In genomic region chr12:17348048-17349036, GRCm38 (mm10) we compare ENCODE assay signal across 8 mouse cellular contexts. TPM values are rescaled to one million over a fixed set of nuclear protein-coding genes. Genes with fewer than 3 reads are reported as not detected.
A peak's percentile ranks its signal among the peaks of the same experiment; 100 is the strongest.
DNase-seq lines count a peak whose midpoint lies in the region; ATAC-seq lines count a peak whose summit lies in the region.

Gene Nol10, plus strand, starts transcription at chr12:17348458.

- DNase-seq in 3T3-L1 (ENCODE audit: low read depth, low spot score) = peak; percentile 90
- peak; percentile 73 for DNase-seq in adrenal gland, postnatal 4 days (ENCODE audit: low spot score in 2 of 2)
- peak; percentile 95 for DNase-seq in embryonic facial prominence, embryonic 14.5 days (ENCODE audit: low spot score)
- peak; percentile 81 to 85 for DNase-seq in heart, adult 9 months (ENCODE audit: low spot score in 2 of 2)
- DNase-seq in monocyte, adult 2 months (ENCODE audit: low read depth in 1 of 2, low spot score in 2 of 2) = peak; percentile 58 to 79
- peak; percentile 83 to 84 for DNase-seq in spleen, postnatal 36 days (ENCODE audit: low spot score in 2 of 2)

- peak; percentile 97 for ATAC-seq in embryonic facial prominence, embryonic 14.5 days (ENCODE audit: low read depth)
- peak; percentile 98 for ATAC-seq in kidney, embryonic 14.5 days (ENCODE audit: low FRiP score, low TSS enrichment)
- ATAC-seq in limb, embryonic 15.5 days (ENCODE audit: insufficient number of reproducible peaks, low FRiP score, low TSS enrichment, low read depth) = peak; percentile 86; the same call in 1 of the 2 replicates

- WGBS in embryonic facial prominence, embryonic 14.5 days = under 1% methylated on average over 42 of the region's 42 CpGs
- under 1% methylated on average over 42 of the region's 42 CpGs for WGBS in kidney, embryonic 14.5 days
- WGBS in limb, embryonic 15.5 days = under 1% methylated on average over 42 of the region's 42 CpGs

- H3K4me2 ChIP-seq in embryonic facial prominence, embryonic 14.5 days (ENCODE audit: low read depth, low read length) = peak within 1 kb of the TSS; percentile 64
- peak within 1 kb of the TSS; percentile 80 for H3K4me2 ChIP-seq in kidney, embryonic 14.5 days (replicated peaks; ENCODE audit: low read depth, low read length)
- peak within 1 kb of the TSS; percentile 78 for H3K4me2 ChIP-seq in limb, embryonic 15.5 days

- H3K27me3 ChIP-seq in embryonic facial prominence, embryonic 14.5 days (replicated peaks; ENCODE audit: control insufficient read depth, insufficient read depth, low read length) = no peaks in the 10 kb centered on the region
- no peaks in the 10 kb centered on the region for H3K27me3 ChIP-seq in kidney, embryonic 14.5 days (ENCODE audit: control insufficient read depth, insufficient read depth, low read length)
- H3K27me3 ChIP-seq in limb, embryonic 15.5 days = no peaks in the 10 kb centered on the region

- H3K4me1 ChIP-seq in embryonic facial prominence, embryonic 14.5 days (ENCODE audit: control insufficient read depth, insufficient read depth, low read length) = peaks cover 5% of the 10 kb centered on the region
- peaks cover 8% of the 10 kb centered on the region for H3K4me1 ChIP-seq in kidney, embryonic 14.5 days (ENCODE audit: control insufficient read depth, insufficient read depth, low read length)
- peaks cover 14% of the 10 kb centered on the region for H3K4me1 ChIP-seq in limb, embryonic 15.5 days

- peaks cover 11% of the 10 kb centered on the region; the same call in 1 of the 2 replicates for H3K36me3 ChIP-seq in embryonic facial prominence, embryonic 14.5 days (ENCODE audit: control insufficient read depth, insufficient read depth, low read length)
- peaks cover 24% of the 10 kb centered on the region for H3K36me3 ChIP-seq in kidney, embryonic 14.5 days (ENCODE audit: control insufficient read depth, insufficient read depth, low read length)
- H3K36me3 ChIP-seq in limb, embryonic 15.5 days = peaks cover 18% of the 10 kb centered on the region

- H3K27ac ChIP-seq in embryonic facial prominence, embryonic 14.5 days (replicated peaks; ENCODE audit: low read depth, low read length) = peak within 1 kb of the TSS; percentile 72
- H3K27ac ChIP-seq in kidney, embryonic 14.5 days (ENCODE audit: low read depth, low read length) = peak within 1 kb of the TSS; percentile 48; the same call in 1 of the 2 replicates
- H3K27ac ChIP-seq in limb, embryonic 15.5 days = peak within 1 kb of the TSS; percentile 61

- no peaks in the 10 kb centered on the region for H3K9me3 ChIP-seq in embryonic facial prominence, embryonic 14.5 days (ENCODE audit: control insufficient read depth, low read length)
- H3K9me3 ChIP-seq in kidney, embryonic 14.5 days (ENCODE audit: control insufficient read depth, low read length) = no peaks in the 10 kb centered on the region
- H3K9me3 ChIP-seq in limb, embryonic 15.5 days = no peaks in the 10 kb centered on the region

- peak within 1 kb of the TSS; percentile 71 for H3K9ac ChIP-seq in embryonic facial prominence, embryonic 14.5 days (ENCODE audit: low read depth, low read length)
- peak within 1 kb of the TSS; percentile 80 for H3K9ac ChIP-seq in kidney, embryonic 14.5 days (ENCODE audit: low read depth, low read length)
- peak within 1 kb of the TSS; percentile 58 for H3K9ac ChIP-seq in limb, embryonic 15.5 days

- peak within 1 kb of the TSS; percentile 89 for H3K4me3 ChIP-seq in embryonic facial prominence, embryonic 14.5 days (ENCODE audit: low read depth, low read length)
- peak within 1 kb of the TSS; percentile 94 for H3K4me3 ChIP-seq in kidney, embryonic 14.5 days (ENCODE audit: low read length)
- peak within 1 kb of the TSS; percentile 85 for H3K4me3 ChIP-seq in limb, embryonic 15.5 days

RNA-seq across cellular contexts. Expression of gene Nol10, which starts in this region (rescaled TPM):
- total RNA-seq in adrenal gland, postnatal 4 days (2021) = 10 to 100 TPM; 15.3 to 15.4 TPM
- 19.3 and 23.3 TPM in 2 replicates for polyA plus RNA-seq in embryonic facial prominence, embryonic 14.5 days (2014; fragmentation: Nextera tagmentation; extraction: Ambion mirVana)
- 22.0 and 31.0 TPM in 2 replicates for polyA plus RNA-seq in kidney, embryonic 14.5 days (2014; fragmentation: Nextera tagmentation; extraction: Ambion mirVana)
- polyA plus RNA-seq in limb, embryonic 15.5 days (2015; fragmentation: Nextera tagmentation; extraction: Ambion mirVana) = 20.1 and 21.3 TPM in 2 replicates

Comparison
In these comparisons a context has a peak if more than half of its experiments do, and no peak if none do; other contexts are left out.
1. Peak in every context shown above with its lines: DNase-seq, ATAC-seq, H3K4me3 ChIP-seq and H3K27ac ChIP-seq.